In genomic region chr1:156730802-156731201, GRCm38 (mm10) we compare ENCODE assay signal across 11 mouse cellular contexts. TPM values are rescaled to one million over a fixed set of nuclear protein-coding genes. Genes with fewer than 3 reads are reported as not detected.
DNase-seq lines count a peak whose midpoint lies in the region; ATAC-seq and TF ChIP-seq lines count a peak whose summit lies in the region.
"Had no signal": no experiment of that assay in that cellular context is flagged by ENCODE, and none has a peak within 500 bp of the region (broad histone marks: within the 10 kb centered on the region; RNA-seq: fewer than 3 reads in every experiment).

No protein-coding gene starts in this region.

- H3K4me1 ChIP-seq in hindbrain, embryonic 11.5 days (replicated peaks; ENCODE audit: control insufficient read depth, insufficient read depth, low read length) = no peaks in the 10 kb centered on the region
- no peaks in the 10 kb centered on the region for H3K4me1 ChIP-seq in hindbrain, embryonic 12.5 days
- no peaks in the 10 kb centered on the region for H3K4me1 ChIP-seq in spleen, adult 2 months (ENCODE audit: control insufficient read depth, insufficient read depth, insufficient read length)

- H3K4me2 ChIP-seq in hindbrain, embryonic 11.5 days (replicated peaks; ENCODE audit: low read depth, low read length) = no peak overlapping the region
- no peak overlapping the region for H3K4me2 ChIP-seq in hindbrain, embryonic 12.5 days (replicated peaks)
- H3K4me2 ChIP-seq: heart, embryonic 11.5 days; liver, embryonic 15.5 days had no signal

- no peak overlapping the region for H3K9ac ChIP-seq in hindbrain, embryonic 11.5 days (ENCODE audit: low read depth, low read length)
- H3K9ac ChIP-seq in hindbrain, embryonic 12.5 days = no peak overlapping the region
- H3K9ac ChIP-seq: liver, embryonic 15.5 days had no signal

- TF ChIP-seq CTCF in spleen, adult 2 months (IDR thresholded peaks at IDR 0.05; ENCODE audit: extremely low read depth, insufficient read depth, insufficient read length, insufficient replicate concordance) = peak; percentile 17; the same call in 1 of the 2 replicates

- no peak overlapping the region for H3K4me3 ChIP-seq in hindbrain, embryonic 11.5 days (ENCODE audit: low read depth, low read length)
- H3K4me3 ChIP-seq in hindbrain, embryonic 12.5 days = no peak overlapping the region
- no peak overlapping the region for H3K4me3 ChIP-seq in spleen, adult 2 months (ENCODE audit: extremely low read depth, insufficient read depth, insufficient read length)
- H3K4me3 ChIP-seq: liver, embryonic 15.5 days had no signal

- DNase-seq in hindbrain, embryonic 11.5 days (ENCODE audit: low spot score) = peak; percentile 38
- no peak for DNase-seq in spleen, adult 2 months (ENCODE audit: low read depth in 1 of 2, low spot score in 2 of 2)
- no peak for DNase-seq in spleen, postnatal 36 days (ENCODE audit: low spot score in 2 of 2)
- no peak for DNase-seq in adrenal gland, postnatal 10 days
- DNase-seq in embryo, embryonic 10.5 days (ENCODE audit: low spot score) = no peak
- no peak for DNase-seq in adrenal gland, adult (ENCODE audit: inconsistent age in 2 of 2, low spot score in 1 of 2)
- DNase-seq: right cerebral cortex, postnatal 4 days had no signal

- H3K9me3 ChIP-seq in hindbrain, embryonic 11.5 days (ENCODE audit: control insufficient read depth, low read length) = no peaks in the 10 kb centered on the region
- H3K9me3 ChIP-seq in hindbrain, embryonic 12.5 days (replicated peaks) = no peaks in the 10 kb centered on the region
- H3K9me3 ChIP-seq: liver, embryonic 15.5 days had no signal

- no peak for TF ChIP-seq POLR2A in spleen, adult 2 months (IDR thresholded peaks at IDR 0.05; ENCODE audit: low read depth, low read length)

- H3K27ac ChIP-seq in hindbrain, embryonic 11.5 days (ENCODE audit: low read depth, low read length) = no peak overlapping the region
- no peak overlapping the region for H3K27ac ChIP-seq in hindbrain, embryonic 12.5 days
- no peak overlapping the region for H3K27ac ChIP-seq in spleen, adult 2 months (ENCODE audit: insufficient read depth, low read length)
- H3K27ac ChIP-seq: liver, embryonic 15.5 days had no signal

- no peaks in the 10 kb centered on the region for H3K27me3 ChIP-seq in hindbrain, embryonic 11.5 days (ENCODE audit: control insufficient read depth, insufficient read depth, low read length)
- no peaks in the 10 kb centered on the region for H3K27me3 ChIP-seq in hindbrain, embryonic 12.5 days
- H3K27me3 ChIP-seq in spleen, adult 2 months (ENCODE audit: control insufficient read depth, insufficient read depth, low read length) = no peaks in the 10 kb centered on the region

- no peaks in the 10 kb centered on the region for H3K36me3 ChIP-seq in hindbrain, embryonic 11.5 days (ENCODE audit: control insufficient read depth, insufficient read depth, low read length)
- H3K36me3 ChIP-seq in hindbrain, embryonic 12.5 days = no peaks in the 10 kb centered on the region
- no peaks in the 10 kb centered on the region for H3K36me3 ChIP-seq in spleen, adult 2 months (ENCODE audit: control insufficient read depth, insufficient read depth, low read length)
- H3K36me3 ChIP-seq: liver, embryonic 15.5 days had no signal

- no peak for ATAC-seq in hindbrain, embryonic 11.5 days (ENCODE audit: low FRiP score)
- ATAC-seq in hindbrain, embryonic 12.5 days (ENCODE audit: low FRiP score) = no peak
- peak; percentile 68 to 70 for ATAC-seq in hematopoietic stem cell, adult 5-6 weeks (replicated peaks in 1 of 2; ENCODE audit: insufficient read depth in 1 of 2, low FRiP score in 2 of 2, low TSS enrichment in 1 of 2, low read depth in 1 of 2, poor library complexity in 2 of 2, severe bottlenecking in 2 of 2)

- WGBS in hindbrain, embryonic 11.5 days = 64% methylated on average over 9 of the region's 9 CpGs
- 67% methylated on average over 9 of the region's 9 CpGs for WGBS in hindbrain, embryonic 12.5 days
- WGBS in spleen, adult 2 months = 64% methylated on average over 9 of the region's 9 CpGs

RNA-seq across cellular contexts. Expression of gene Fam20b, which starts 11.9 kb away (rescaled TPM):
- polyA plus RNA-seq in hindbrain, embryonic 11.5 days (2014; fragmentation: Nextera tagmentation; extraction: Ambion mirVana) = 22.5 and 22.9 TPM in 2 replicates
- polyA plus RNA-seq in hindbrain, embryonic 12.5 days (2016; fragmentation: Nextera tagmentation; extraction: Ambion mirVana) = 29.7 and 32.1 TPM in 2 replicates
- polyA plus RNA-seq in spleen, adult 2 months (2012; rRNA removed) = 8.9 and 9.6 TPM in 2 replicates
- 41.6 and 43.4 TPM in 2 replicates for total RNA-seq in hematopoietic stem cell, adult 5-6 weeks (2017)
- 10 to 100 TPM; 37.5 to 42.8 TPM for total RNA-seq in adrenal gland, postnatal 10 days (2021)

RNA-seq across cellular contexts. Expression of gene Tor3a, which starts 56.6 kb away (rescaled TPM):
- polyA plus RNA-seq in hindbrain, embryonic 11.5 days (2014; fragmentation: Nextera tagmentation; extraction: Ambion mirVana) = 5.5 and 6.5 TPM in 2 replicates
- 5.0 and 6.5 TPM in 2 replicates for polyA plus RNA-seq in hindbrain, embryonic 12.5 days (2016; fragmentation: Nextera tagmentation; extraction: Ambion mirVana)
- 32.2 and 65.8 TPM in 2 replicates for polyA plus RNA-seq in spleen, adult 2 months (2012; rRNA removed)
- 18.9 and 33.8 TPM in 2 replicates for total RNA-seq in hematopoietic stem cell, adult 5-6 weeks (2017)
- total RNA-seq in adrenal gland, postnatal 10 days (2021) = 10 to 100 TPM; 11.6 to 15.3 TPM

Comparison
In these comparisons a context has a peak if more than half of its experiments do, and no peak if none do; other contexts are left out.
1. ATAC-seq: peak in hematopoietic stem cell, adult 5-6 weeks (2 of 2); none in hindbrain, embryonic 11.5 days (single experiment) and hindbrain, embryonic 12.5 days (single experiment).